In the genomic region with DNA sequence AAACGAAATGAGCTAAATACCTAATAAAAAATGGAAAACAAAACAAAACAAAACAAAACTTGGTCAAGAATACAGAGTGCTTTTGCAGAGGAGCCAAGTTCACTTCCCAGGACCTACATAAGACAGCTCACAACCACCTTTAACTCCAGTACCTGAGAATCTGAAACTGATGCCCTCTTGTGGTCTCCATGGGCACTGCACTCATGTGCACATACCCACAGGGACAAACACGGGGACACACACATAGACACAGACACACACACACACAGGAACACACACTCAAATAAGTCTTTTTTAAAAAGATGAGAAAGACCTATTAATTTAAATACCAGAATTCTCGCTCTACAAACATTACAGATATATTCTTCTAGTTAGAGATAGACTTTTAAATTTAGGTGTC, we compare ENCODE assay signal across 14 mouse cellular contexts.
DNase-seq lines count a peak whose midpoint lies in the region; ATAC-seq and TF ChIP-seq lines count a peak whose summit lies in the region.
"Had no signal": no experiment of that assay in that cellular context is flagged by ENCODE, and none has a peak within 500 bp of the region (broad histone marks: within the 10 kb centered on the region; RNA-seq: fewer than 3 reads in every experiment).

No protein-coding gene starts in this region.

- no peaks in the 10 kb centered on the region for H3K9me3 ChIP-seq in hindbrain, embryonic 11.5 days (ENCODE audit: control insufficient read depth, low read length)
- no peaks in the 10 kb centered on the region for H3K9me3 ChIP-seq in hindbrain, embryonic 13.5 days
- H3K9me3 ChIP-seq in midbrain, embryonic 13.5 days, result no peaks in the 10 kb centered on the region
- H3K9me3 ChIP-seq: kidney, embryonic 15.5 days had no signal

- H3K27ac ChIP-seq in hindbrain, embryonic 11.5 days (ENCODE audit: low read depth, low read length), result no peak overlapping the region
- H3K27ac ChIP-seq in hindbrain, embryonic 13.5 days, result no peak overlapping the region
- no peak overlapping the region for H3K27ac ChIP-seq in thymus, adult 2 months (ENCODE audit: control insufficient read depth, insufficient read depth, low read length)
- H3K27ac ChIP-seq in midbrain, embryonic 13.5 days, result no peak overlapping the region
- H3K27ac ChIP-seq: embryonic facial prominence, embryonic 10.5 days; kidney, embryonic 15.5 days had no signal

- no peak for TF ChIP-seq CTCF in thymus, adult 2 months (IDR thresholded peaks at IDR 0.05; ENCODE audit: borderline replicate concordance, control insufficient read depth, extremely low read depth, insufficient read depth, low read length, poor library complexity)
- TF ChIP-seq CTCF in brain, embryonic 14.5 days (IDR thresholded peaks at IDR 0.05; ENCODE audit: borderline replicate concordance, extremely low read depth, insufficient read depth, insufficient read length), result peak; percentile 43; the same call in 1 of the 2 replicates

- ATAC-seq in hindbrain, embryonic 11.5 days (ENCODE audit: low FRiP score), result no peak
- no peak for ATAC-seq in hindbrain, embryonic 13.5 days (ENCODE audit: low FRiP score)
- ATAC-seq in midbrain, embryonic 13.5 days, result no peak

- TF ChIP-seq POLR2A in thymus, adult 2 months (IDR thresholded peaks at IDR 0.05; ENCODE audit: control insufficient read depth, extremely low read depth, insufficient read depth, low read length, poor library complexity), result no peak
- TF ChIP-seq POLR2A in brain, embryonic 14.5 days (IDR thresholded peaks at IDR 0.05; ENCODE audit: borderline replicate concordance, extremely low read depth, insufficient read depth, insufficient read length, poor library complexity, severe bottlenecking), result no peak

- H3K27me3 ChIP-seq in hindbrain, embryonic 11.5 days (ENCODE audit: control insufficient read depth, insufficient read depth, low read length), result no peaks in the 10 kb centered on the region
- no peaks in the 10 kb centered on the region for H3K27me3 ChIP-seq in hindbrain, embryonic 13.5 days
- no peaks in the 10 kb centered on the region for H3K27me3 ChIP-seq in thymus, adult 2 months (ENCODE audit: control insufficient read depth, insufficient read depth, low read length)
- no peaks in the 10 kb centered on the region for H3K27me3 ChIP-seq in midbrain, embryonic 13.5 days
- H3K27me3 ChIP-seq: kidney, embryonic 15.5 days had no signal

- intact Hi-C loops in left cerebral cortex, postnatal 10 days (cut with DNase I), result loop anchor here (5.0 kb wide), 1 partner anchor 134 kb away; no protein-coding TSS in a partner anchor

- no peak overlapping the region for H3K4me3 ChIP-seq in hindbrain, embryonic 11.5 days (ENCODE audit: low read depth, low read length)
- no peak overlapping the region for H3K4me3 ChIP-seq in hindbrain, embryonic 13.5 days
- no peak overlapping the region for H3K4me3 ChIP-seq in thymus, adult 2 months (ENCODE audit: control insufficient read depth, insufficient read depth, low read length)
- no peak overlapping the region for H3K4me3 ChIP-seq in midbrain, embryonic 13.5 days (replicated peaks)
- H3K4me3 ChIP-seq: embryonic facial prominence, embryonic 10.5 days; kidney, embryonic 15.5 days had no signal

- 0 out of 2 replicates have a peak, but pooled peaks cover 4% of the 10 kb centered on the region for H3K4me1 ChIP-seq in hindbrain, embryonic 11.5 days (replicated peaks; ENCODE audit: control insufficient read depth, insufficient read depth, low read length)
- H3K4me1 ChIP-seq in hindbrain, embryonic 13.5 days (replicated peaks), result peaks cover 16% of the 10 kb centered on the region
- no peaks in the 10 kb centered on the region for H3K4me1 ChIP-seq in thymus, adult 2 months (replicated peaks; ENCODE audit: control insufficient read depth, insufficient read depth, low read length)
- peaks cover 8% of the 10 kb centered on the region for H3K4me1 ChIP-seq in midbrain, embryonic 13.5 days (replicated peaks)

- WGBS in hindbrain, embryonic 11.5 days, result 96% methylated on average over 3 of the region's 3 CpGs
- 96% methylated on average over 3 of the region's 3 CpGs for WGBS in hindbrain, embryonic 13.5 days
- 98% methylated on average over 3 of the region's 3 CpGs for WGBS in thymus, adult 2 months
- 96% methylated on average over 3 of the region's 3 CpGs for WGBS in midbrain, embryonic 13.5 days

- H3K9ac ChIP-seq in hindbrain, embryonic 11.5 days (ENCODE audit: low read depth, low read length), result no peak overlapping the region
- H3K9ac ChIP-seq in hindbrain, embryonic 13.5 days, result no peak overlapping the region
- H3K9ac ChIP-seq in midbrain, embryonic 13.5 days (replicated peaks), result no peak overlapping the region
- H3K9ac ChIP-seq: kidney, embryonic 15.5 days had no signal

- DNase-seq in hindbrain, embryonic 11.5 days (ENCODE audit: low spot score), result peak; percentile 25
- peak; percentile 6 for DNase-seq in thymus, adult 2 months
- no peak for DNase-seq in thymus, adult 18-20 months
- no peak for DNase-seq in brain, embryonic 14.5 days (ENCODE audit: low read depth)
- DNase-seq in spleen, postnatal 14 days (ENCODE audit: low spot score in 2 of 2), result no peak
- DNase-seq in left cerebral cortex, postnatal 10 days (ENCODE audit: extremely low spot score in 1 of 2, low spot score in 2 of 2), result no peak
- DNase-seq: gastrocnemius, postnatal 36 days; heart, postnatal 36 days; layer of hippocampus, postnatal 36 days; lung, adult 18-20 months had no signal

- no peaks in the 10 kb centered on the region for H3K36me3 ChIP-seq in hindbrain, embryonic 11.5 days (ENCODE audit: control insufficient read depth, insufficient read depth, low read length)
- peaks cover 9% of the 10 kb centered on the region; the same call in 1 of the 2 replicates for H3K36me3 ChIP-seq in hindbrain, embryonic 13.5 days
- no peaks in the 10 kb centered on the region for H3K36me3 ChIP-seq in thymus, adult 2 months (ENCODE audit: control insufficient read depth, insufficient read depth, low read length)
- peaks cover 14% of the 10 kb centered on the region for H3K36me3 ChIP-seq in midbrain, embryonic 13.5 days

- no peak overlapping the region for H3K4me2 ChIP-seq in hindbrain, embryonic 11.5 days (replicated peaks; ENCODE audit: low read depth, low read length)
- H3K4me2 ChIP-seq in hindbrain, embryonic 13.5 days, result no peak overlapping the region
- no peak overlapping the region for H3K4me2 ChIP-seq in midbrain, embryonic 13.5 days (replicated peaks)
- H3K4me2 ChIP-seq: kidney, embryonic 15.5 days had no signal

Comparison
In these comparisons a context has a peak if more than half of its experiments do, and no peak if none do; other contexts are left out.
1. DNase-seq: peak in hindbrain, embryonic 11.5 days (single experiment) and thymus, adult 2 months (single experiment); none in thymus, adult 18-20 months (0 of 2), brain, embryonic 14.5 days (single experiment), spleen, postnatal 14 days (0 of 2) and left cerebral cortex, postnatal 10 days (0 of 2).